ENCODE assay signal across 14 mouse cellular contexts in the genomic region with DNA sequence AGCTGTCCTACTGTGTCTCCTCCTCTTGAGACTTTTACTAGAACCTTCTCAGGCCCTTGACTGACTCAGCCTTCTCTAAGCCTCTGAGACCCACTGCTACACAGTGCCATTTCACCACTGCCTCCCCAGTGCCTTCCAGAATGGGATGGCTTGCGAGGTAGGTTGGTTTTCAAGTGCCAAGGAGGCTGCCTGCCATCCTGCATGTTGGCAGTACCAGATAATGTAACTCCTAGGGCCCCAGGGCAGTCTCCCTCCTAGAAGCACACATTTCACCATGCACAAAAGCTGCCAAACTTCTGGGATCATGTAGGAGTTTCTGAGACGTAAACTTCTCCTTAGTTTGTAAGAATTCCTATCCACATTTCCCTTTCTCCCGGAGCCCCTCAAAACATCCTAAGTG.
"Had no signal": no experiment of that assay in that cellular context is flagged by ENCODE, and none has a peak within 500 bp of the region (broad histone marks: within the 10 kb centered on the region; RNA-seq: fewer than 3 reads in every experiment).

No protein-coding gene starts in this region.

- DNase-seq: gastrocnemius, adult 2 months; gastrocnemius, postnatal 10 days; gastrocnemius, postnatal 25 days; heart, adult 11 months; heart, adult 2 months; heart, postnatal 10 days; heart, postnatal 4 days; kidney, adult 18-20 months; kidney, adult 8-10 months; kidney, postnatal 10 days; kidney, postnatal 25 days; kidney, postnatal 4 days; liver; liver, embryonic 13.5 days had no signal
